Mouse (Mus musculus) embryonic fibroblast, embryonic 13.5 days (primary cell): Measurements from ENCODE around the gene Plxna2. TPM values are rescaled to one million over a fixed set of nuclear protein-coding genes. Genes with fewer than 3 reads are reported as not detected.
A peak's percentile ranks its signal among the peaks of the same experiment; 100 is the strongest.

Experiments used
- H3K27ac ChIP-seq: 2 replicates; pipeline ENCODE4 v1.5.1; 2012; ENCODE audit warnings: low read length, control low read depth, inconsistent platforms; ENCODE audit not compliant: insufficient read depth
- H3K4me1 ChIP-seq: 2 replicates; pipeline ENCODE4 v1.6.1; 2011; ENCODE audit warnings: low read length; ENCODE audit not compliant: control insufficient read depth, insufficient read depth
- H3K4me3 ChIP-seq: 2 replicates; pipeline ENCODE4 v1.5.1; 2011; ENCODE audit warnings: mild to moderate bottlenecking, control low read depth, low read length; ENCODE audit not compliant: insufficient read depth
- CTCF ChIP-seq: IDR thresholded peaks from 2 replicates; pipeline ENCODE4 v1.5.1; 2011; ENCODE audit warnings: mild to moderate bottlenecking, control low read depth, low read length, moderate library complexity, borderline replicate concordance; ENCODE audit not compliant: insufficient read depth
- POLR2A ChIP-seq: IDR thresholded peaks from 2 replicates; pipeline ENCODE4 v1.6.1; 2011; ENCODE audit warnings: low read depth, mild to moderate bottlenecking, control low read depth, low read length, moderate library complexity
- polyA plus RNA-seq: library from polyadenylated mRNA; stranded (reverse); fragments of >200 nt; gene quantifications from 2 replicates; pipeline ENCODE4 v1.2.4, GENCODE M21; 2011; ENCODE audit warnings: low read depth; ENCODE audit not compliant: missing spikeins, insufficient read length

The Plxna2 gene
- polyA plus RNA-seq, 1 experiment: 12.9 TPM

DNA sequence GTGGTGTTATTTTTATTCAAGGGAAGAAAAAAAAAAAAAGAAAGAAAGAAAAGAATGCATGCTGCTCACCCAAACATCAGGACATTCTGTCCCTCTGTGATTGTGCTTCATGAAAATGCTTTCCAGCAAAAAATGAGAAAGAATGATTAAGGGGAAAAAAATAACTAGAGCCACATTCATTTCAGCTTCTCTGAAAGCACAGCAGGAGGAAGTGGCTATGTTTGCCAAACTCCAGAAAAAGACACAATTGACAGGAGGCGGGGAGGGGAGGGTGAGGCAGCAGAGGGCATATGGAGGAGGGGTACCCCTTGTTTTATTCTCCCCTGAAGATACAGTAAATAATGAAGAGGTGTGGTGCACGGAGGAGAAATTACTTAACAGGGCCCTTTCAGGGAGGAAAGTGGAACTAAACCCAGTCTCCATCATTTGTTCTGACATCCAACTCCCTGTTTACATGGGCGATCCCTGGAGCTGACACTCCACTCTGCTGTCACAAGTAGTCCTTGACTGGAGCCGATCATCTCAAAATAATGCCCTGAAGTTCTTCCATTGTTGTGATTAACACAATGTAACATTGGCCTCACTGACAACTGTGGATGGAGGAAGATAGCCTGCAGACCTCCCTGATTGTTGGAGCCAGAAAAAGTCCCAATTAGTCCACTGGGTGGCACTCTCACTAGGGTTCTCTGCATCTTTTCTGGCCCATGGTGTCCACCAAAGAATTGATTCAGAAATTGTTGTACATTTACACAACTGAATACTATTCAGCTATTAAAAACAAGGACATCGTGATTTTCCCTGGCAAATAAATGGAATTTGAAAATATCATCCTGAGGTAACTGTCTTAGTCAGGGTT, 10.4 kb upstream of the Plxna2 start:
- Histone ChIP-seq H3K4me1 (no peaks in the 10 kb centered on the region), H3K27ac (no peak overlapping the region), H3K4me3 (no peak overlapping the region)
- TF ChIP-seq CTCF: no peak
- TF ChIP-seq POLR2A: no peak

DNA sequence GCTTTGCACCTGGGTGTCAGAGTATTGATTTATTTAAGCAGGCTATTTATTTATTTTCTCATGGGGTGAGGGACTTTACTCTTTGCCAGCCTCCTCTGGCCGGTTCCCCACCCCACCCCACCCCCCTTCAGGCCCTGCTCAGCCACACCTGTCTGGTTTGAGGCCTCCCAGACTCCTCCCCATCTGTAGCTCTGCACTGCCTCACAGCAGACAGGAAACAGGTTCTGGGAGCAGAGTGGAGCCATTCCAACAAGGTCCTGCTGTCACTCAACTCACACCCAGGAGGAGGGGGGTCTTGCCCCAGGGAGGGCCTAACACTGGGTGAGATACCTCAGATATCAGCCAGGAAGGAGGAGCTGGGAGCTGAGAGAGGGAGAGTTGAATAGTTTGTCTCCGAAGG, 7.5 kb upstream of the Plxna2 start:
- H3K4me3 ChIP-seq: no peak overlapping the region
- H3K27ac ChIP-seq: no peak overlapping the region
- H3K4me1 ChIP-seq: no peaks in the 10 kb centered on the region
- TF ChIP-seq POLR2A (no peak), CTCF (no peak)

DNA sequence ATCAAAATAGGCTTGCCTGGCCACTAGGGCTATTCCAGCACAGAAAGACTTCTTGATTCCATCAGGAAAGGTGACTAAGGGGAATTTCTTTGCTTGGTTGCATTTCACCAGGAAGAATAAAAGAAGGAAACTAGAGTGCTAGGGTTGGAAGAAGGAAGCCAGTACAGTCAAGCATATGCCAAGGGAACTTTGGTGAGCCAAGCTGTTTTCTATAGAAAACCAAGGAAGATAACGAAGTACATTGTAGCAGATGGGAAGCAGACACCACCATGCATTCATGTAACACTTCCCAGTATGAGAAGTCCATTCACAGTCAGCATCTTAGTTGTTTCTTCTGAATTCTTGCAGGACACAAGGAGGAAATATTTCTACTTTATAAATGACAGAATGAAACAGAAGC, 5.4 kb upstream of the Plxna2 start:
- no peaks in the 10 kb centered on the region for H3K4me1 ChIP-seq
- H3K4me3 ChIP-seq: no peak overlapping the region
- no peak overlapping the region for H3K27ac ChIP-seq
- TF ChIP-seq CTCF (no peak), POLR2A (no peak)

- Histone ChIP-seq H3K27ac (no peak overlapping the region), H3K4me3 (no peak overlapping the region), H3K4me1 (no peaks in the 10 kb centered on the region)
- TF ChIP-seq POLR2A (no peak), CTCF (no peak)
These were observed 4.7 kb upstream of the Plxna2 start for GRCm38 (mm10) chr1:194613271-194613834.

DNA sequence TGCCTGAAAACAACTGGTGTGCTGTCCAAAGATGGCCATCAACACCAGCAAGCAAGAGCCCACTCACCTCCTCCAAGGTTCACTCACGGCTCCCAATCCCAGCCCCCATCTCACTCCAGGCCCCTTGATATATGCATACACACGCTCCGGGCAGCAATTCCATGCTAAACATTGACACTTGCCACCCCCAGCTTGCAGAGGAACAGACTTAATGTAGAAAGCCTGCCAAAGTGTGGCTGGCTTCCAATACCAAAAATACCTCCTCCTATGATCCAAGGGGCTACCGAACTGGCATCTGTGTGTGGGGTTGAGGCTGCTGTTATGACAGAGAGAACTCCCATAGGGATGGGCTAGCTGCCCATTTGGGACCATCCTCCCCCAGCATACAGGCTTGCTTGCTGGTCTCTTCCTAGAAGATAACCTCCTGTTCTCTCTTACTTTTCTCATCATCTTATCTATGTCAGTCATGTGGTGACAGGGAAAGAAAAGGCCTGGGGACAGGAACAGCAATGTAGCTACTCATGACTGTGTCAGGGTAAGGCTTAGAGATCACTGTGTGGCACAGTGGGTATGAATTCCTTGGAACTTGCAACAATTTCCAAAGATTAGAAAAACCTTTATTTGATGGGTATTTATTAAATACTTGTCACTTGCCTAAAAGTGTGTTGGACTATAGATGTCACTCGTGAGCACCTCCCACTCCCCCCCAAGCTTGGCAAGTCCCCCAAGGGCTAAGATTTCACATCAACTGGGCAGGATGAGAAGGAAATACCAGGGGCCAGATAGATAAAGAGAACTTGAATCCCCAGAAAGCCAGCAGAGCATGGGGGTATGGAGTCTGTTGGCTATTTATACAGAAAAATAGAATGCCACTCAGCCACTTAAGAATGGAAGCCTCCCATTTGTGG, 3.8 kb upstream of the Plxna2 start:
- Histone ChIP-seq H3K4me1 (no peaks in the 10 kb centered on the region), H3K4me3 (no peak overlapping the region), H3K27ac (no peak overlapping the region)
- TF ChIP-seq POLR2A (no peak), CTCF (no peak)

DNA sequence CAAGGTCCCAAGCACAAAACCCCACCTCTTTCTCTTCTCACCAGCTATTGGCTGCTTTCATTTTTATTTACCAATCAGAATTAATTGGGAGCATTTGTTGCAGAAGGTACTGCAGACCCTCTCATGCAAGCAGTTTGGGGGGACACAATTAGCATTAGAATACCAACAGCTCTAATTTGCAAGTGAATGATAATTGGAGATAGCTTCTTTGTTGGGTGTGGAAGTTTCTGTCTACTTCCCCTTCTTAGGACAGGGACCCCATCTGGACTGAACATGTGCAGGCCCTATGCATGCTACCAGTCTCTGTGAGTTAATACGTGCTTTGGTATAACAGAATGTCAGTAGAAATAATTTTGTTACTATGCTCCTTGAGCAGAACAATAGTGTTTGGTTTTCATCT, 1.9 kb upstream of the Plxna2 start:
- no peak for TF ChIP-seq CTCF
- no peak overlapping the region for H3K27ac ChIP-seq
- no peaks in the 10 kb centered on the region for H3K4me1 ChIP-seq
- H3K4me3 ChIP-seq: no peak overlapping the region

GRCm38 (mm10) chr1:194618841-194619311, 858 bp downstream of the Plxna2 start:
- TF ChIP-seq CTCF (no peak), POLR2A (no peak)
- H3K4me3 ChIP-seq: peak overlapping the region; percentile 71
- H3K27ac ChIP-seq: no peak overlapping the region
- 0 out of 2 replicates have a peak, but pooled peaks cover 2% of the 10 kb centered on the region for H3K4me1 ChIP-seq

DNA sequence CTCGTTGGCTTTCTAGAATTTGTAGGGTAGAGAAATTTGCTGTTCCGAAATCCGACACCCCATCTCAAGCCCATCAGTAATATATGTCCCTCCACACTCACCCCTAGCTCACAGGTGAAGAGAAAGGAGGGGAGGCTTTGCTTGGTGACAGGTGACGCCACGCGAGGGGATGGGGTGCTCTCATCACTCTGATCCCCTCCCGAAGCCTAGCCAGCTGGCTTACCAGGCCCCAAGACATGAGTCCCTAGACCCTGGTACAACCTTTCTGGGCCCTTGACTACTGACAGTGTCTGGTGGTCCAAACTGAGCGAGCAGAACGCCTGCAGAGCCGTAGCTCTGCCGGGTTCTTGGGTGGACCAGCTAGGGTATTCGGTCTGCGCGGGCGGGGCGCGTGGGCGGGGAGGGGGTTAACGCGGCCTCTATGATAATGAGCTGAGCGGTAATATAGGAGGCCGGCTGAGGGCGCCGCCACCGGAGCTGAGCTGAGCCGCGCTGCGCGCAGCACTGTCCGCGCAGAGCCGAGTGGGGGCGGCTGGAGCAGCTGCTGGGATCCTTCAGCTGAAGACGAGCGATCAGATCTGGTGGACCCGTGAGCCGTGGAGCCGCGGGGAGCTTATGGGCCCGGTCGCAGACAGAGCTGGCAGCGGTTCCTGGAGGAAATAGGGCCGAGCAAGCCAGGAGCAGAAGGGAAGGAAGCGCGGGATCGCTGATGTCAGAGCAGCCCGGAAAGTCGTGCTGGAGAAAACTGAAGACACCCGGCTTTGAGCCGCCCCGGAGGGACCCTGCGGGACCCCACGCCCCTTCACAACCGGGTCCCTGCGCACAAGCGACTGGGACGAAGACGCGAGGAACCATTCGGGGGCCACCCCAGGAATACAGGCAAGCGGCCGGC, 1.6 kb downstream of the Plxna2 start:
- TF ChIP-seq CTCF (no peak), POLR2A (peak; percentile 60)
- Histone ChIP-seq H3K27ac (peak overlapping the region; percentile 29; the same call in 1 of the 2 replicates), H3K4me1 (0 out of 2 replicates have a peak, but pooled peaks cover 2% of the 10 kb centered on the region), H3K4me3 (peak overlapping the region; percentile 71)

DNA sequence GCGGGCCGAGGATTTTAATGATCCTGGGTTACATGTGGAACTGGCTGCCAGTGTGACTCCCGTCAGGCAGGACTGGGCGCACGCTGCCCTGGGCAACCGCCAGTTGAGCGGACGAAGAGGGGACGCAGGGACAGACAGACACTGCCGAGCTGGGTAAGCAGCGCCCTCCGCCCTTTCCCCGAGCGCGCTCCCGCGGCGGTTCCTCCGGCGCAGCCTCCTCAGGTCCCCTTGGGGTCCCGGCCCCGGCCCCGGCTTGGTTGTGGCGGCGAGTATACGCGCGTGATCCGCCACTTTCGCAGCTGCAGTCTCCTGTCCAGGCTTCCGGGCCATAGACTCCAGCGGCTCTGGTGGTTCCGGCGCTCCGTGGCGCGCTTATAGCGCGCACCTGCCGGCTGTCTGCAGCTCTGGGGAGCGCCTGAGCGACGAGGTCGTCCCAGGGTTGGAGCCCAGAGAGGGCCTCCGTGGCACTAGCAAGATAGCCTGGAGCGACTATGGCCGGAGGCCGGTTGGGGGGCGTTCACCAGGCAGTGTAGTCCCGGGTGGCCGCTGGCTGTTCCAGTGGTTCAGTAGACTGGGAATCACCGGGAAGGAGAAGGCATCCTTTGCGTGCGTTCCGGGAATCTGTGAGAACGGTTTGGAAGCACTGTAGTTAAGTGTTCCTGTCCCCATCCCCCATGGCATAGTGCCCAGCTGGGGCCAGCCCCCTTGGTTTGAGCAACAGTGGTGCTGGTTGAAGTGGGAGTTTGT, 2.4 kb downstream of the Plxna2 start:
- 0 out of 2 replicates have a peak, but pooled peaks cover 2% of the 10 kb centered on the region for H3K4me1 ChIP-seq
- peak overlapping the region; percentile 71 for H3K4me3 ChIP-seq

More for the DNA sequence above, 2.4 kb downstream of the Plxna2 start:
- TF ChIP-seq POLR2A: no peak
- TF ChIP-seq CTCF: no peak
- peak overlapping the region; percentile 29; the same call in 1 of the 2 replicates for H3K27ac ChIP-seq
